Mouse (Mus musculus) CH12.LX (cell line): ENCODE measurements at regions not wholly inside any gene's neighbourhood (a gene's known extent, or its start where the extent isn't known, plus 50 kb on each side); places are given as distances from the start of the nearest gene placed in this dataset.

ENCODE experiments used
- DNase-seq: peaks from one replicate; pipeline ENCODE4 v3.0.0-alpha.2; 2013; ENCODE audit errors: extremely low read depth
- H3K27ac ChIP-seq: 2 replicates; pipeline ENCODE4 v1.5.1; 2012; ENCODE audit warnings: low read depth, mild to moderate bottlenecking, control low read depth, moderate library complexity; ENCODE audit not compliant: insufficient read depth
- H3K27me3 ChIP-seq: replicated peaks from 2 replicates; pipeline ENCODE3; 2012; ENCODE audit warnings: inconsistent platforms
- H3K36me3 ChIP-seq, 2 experiments: replicated peaks in 1 of 2; 2 replicates each; pipeline versions ENCODE3 to v1.6.1; 2012; ENCODE audit warnings: inconsistent platforms in 1 of 2, low read length in 1 of 2, mild to moderate bottlenecking in 1 of 2, mixed read lengths in 1 of 2, moderate library complexity in 1 of 2; ENCODE audit not compliant: control insufficient read depth in 1 of 2, insufficient read depth in 1 of 2
- H3K4me1 ChIP-seq, 2 experiments: 2 replicates each; pipeline ENCODE4 v1.6.1; 2012; ENCODE audit warnings: inconsistent platforms in 1 of 2, moderate library complexity in 1 of 2; ENCODE audit not compliant: insufficient read depth in 2 of 2, control insufficient read depth in 1 of 2
- H3K4me2 ChIP-seq: 2 replicates; pipeline ENCODE4 v1.6.1; 2012; ENCODE audit warnings: low read depth, mild to moderate bottlenecking, control low read depth; ENCODE audit not compliant: poor library complexity, insufficient read depth, severe bottlenecking
- H3K4me3 ChIP-seq, 3 experiments: fragments of 150-350 bp in 1 of 3; sonication (generic) in 1 of 3; replicated peaks in 1 of 3; 2 replicates each; pipeline versions ENCODE3 to v1.5.1; 2011 to 2012; ENCODE audit warnings: low read depth in 2 of 3, low read length in 2 of 3, mild to moderate bottlenecking in 2 of 3, moderate library complexity in 2 of 3, control low read depth in 1 of 3, improper control_type of control experiment in 1 of 3, inconsistent platforms in 1 of 3, mixed read lengths in 1 of 3; ENCODE audit not compliant: poor library complexity in 1 of 3
- H3K79me2 ChIP-seq: replicated peaks from 2 replicates; pipeline ENCODE4 v1.6.1; 2012; ENCODE audit warnings: mild to moderate bottlenecking, moderate library complexity; ENCODE audit not compliant: control insufficient read depth, poor library complexity, insufficient read depth, severe bottlenecking; ENCODE audit errors: extremely low read depth
- H3K9ac ChIP-seq: 2 replicates; pipeline ENCODE4 v1.6.1; 2012; ENCODE audit warnings: low read depth, mild to moderate bottlenecking, control low read depth, moderate library complexity; ENCODE audit not compliant: insufficient read depth
- H3K9me3 ChIP-seq: replicated peaks from 2 replicates; pipeline ENCODE3; 2012; ENCODE audit warnings: low read length, inconsistent platforms, mixed read lengths
- CHD2 ChIP-seq: IDR thresholded peaks from 2 replicates; pipeline ENCODE4 v1.6.1; 2011; ENCODE audit warnings: low read length, improper control_type of control experiment
- ETS1 ChIP-seq: conservative IDR thresholded peaks from 2 replicates; pipeline ENCODE4 v1.6.1; 2012; ENCODE audit warnings: low read depth, mild to moderate bottlenecking, inconsistent platforms, low read length, improper control_type of control experiment, moderate library complexity
- HCFC1 ChIP-seq: IDR thresholded peaks from 2 replicates; pipeline ENCODE4 v1.6.1; 2012; ENCODE audit warnings: low read depth, mild to moderate bottlenecking, inconsistent platforms, low read length, improper control_type of control experiment
- IRF4 ChIP-seq: IDR thresholded peaks from 2 replicates; pipeline ENCODE4 v1.6.1; 2014; ENCODE audit warnings: low read depth, mild to moderate bottlenecking, inconsistent platforms, low read length, improper control_type of control experiment
- JUN ChIP-seq: IDR thresholded peaks from 2 replicates; pipeline ENCODE4 v1.6.1; 2011; ENCODE audit warnings: low read depth, mild to moderate bottlenecking, low read length, improper control_type of control experiment, moderate library complexity; ENCODE audit not compliant: insufficient read depth
- KAT2A ChIP-seq: IDR thresholded peaks from 2 replicates; pipeline ENCODE4 v1.6.1; 2012; ENCODE audit warnings: low read length, improper control_type of control experiment, inconsistent platforms; ENCODE audit not compliant: insufficient replicate concordance
- MAFK ChIP-seq: IDR thresholded peaks from 2 replicates; pipeline ENCODE4 v1.6.1; 2011; ENCODE audit warnings: low read length, improper control_type of control experiment; ENCODE audit not compliant: insufficient replicate concordance
- MEF2A ChIP-seq: IDR thresholded peaks from 2 replicates; pipeline ENCODE4 v1.6.1; 2014; ENCODE audit warnings: low read depth, mild to moderate bottlenecking, inconsistent platforms, low read length, improper control_type of control experiment, borderline replicate concordance
- POLR2AphosphoS2 ChIP-seq: IDR thresholded peaks from 2 replicates; pipeline ENCODE4 v1.6.1; 2011; ENCODE audit warnings: low read depth, low read length, improper control_type of control experiment
- RAD21 ChIP-seq: IDR thresholded peaks from 2 replicates; pipeline ENCODE4 v1.6.1; 2011; ENCODE audit warnings: low read depth, mild to moderate bottlenecking, low read length, improper control_type of control experiment, moderate library complexity
- SMC3 ChIP-seq: IDR thresholded peaks from 2 replicates; pipeline ENCODE4 v1.6.1; 2011; ENCODE audit warnings: low read depth, low read length, improper control_type of control experiment
- TCF12 ChIP-seq: IDR thresholded peaks from 2 replicates; pipeline ENCODE4 v1.6.1; 2014; ENCODE audit warnings: low read depth, mild to moderate bottlenecking, inconsistent platforms, low read length, improper control_type of control experiment
- USF1 ChIP-seq: IDR thresholded peaks from 2 replicates; pipeline ENCODE4 v1.6.1; 2014; ENCODE audit warnings: low read depth, mild to moderate bottlenecking, inconsistent platforms, low read length, improper control_type of control experiment
- USF2 ChIP-seq: conservative IDR thresholded peaks from 2 replicates; pipeline ENCODE4 v1.6.1; 2011; ENCODE audit warnings: low read depth, low read length, improper control_type of control experiment
- ZC3H11A ChIP-seq: IDR thresholded peaks from 2 replicates; pipeline ENCODE4 v1.6.1; 2012; ENCODE audit warnings: low read depth, mild to moderate bottlenecking, inconsistent platforms, low read length, improper control_type of control experiment
- dilution Hi-C: fragments of 300-500 bp; cut with MboI; formaldehyde crosslinking; loops from 2 replicates; pipeline ENCODE4 v1.14.3; 2020; ENCODE audit warnings: low sequenced_read_pairs; ENCODE audit not compliant: extremely low pct_unique_long_range_greater_than_20kb, extremely low pct_ligation_motif_present
- in situ Hi-C: fragments of 300-500 bp; cut with MboI; formaldehyde crosslinking; loops from 3 replicates; pipeline ENCODE4 v1.14.3; 2019; ENCODE audit warnings: low sequenced_read_pairs, low pct_ligation_motif_present, low pct_unique_long_range_greater_than_20kb, mixed read lengths

- TF ChIP-seq ETS1, result no peak
- TF ChIP-seq RAD21, result no peak
- no peak for TF ChIP-seq MEF2A
- TF ChIP-seq TCF12, result no peak
- no peak for TF ChIP-seq MAFK
- no peak for TF ChIP-seq IRF4
- no peak for TF ChIP-seq USF1
- no peak for TF ChIP-seq CHD2
- TF ChIP-seq USF2, result no peak
- TF ChIP-seq KAT2A, result no peak
- no peak for TF ChIP-seq JUN
- TF ChIP-seq, all 38 proteins: peak for 0
- Histone ChIP-seq H3K27me3 (no peaks in the 10 kb centered on the region), H3K79me2 (no peaks in the 10 kb centered on the region), H3K9ac (no peak overlapping the region), H3K9me3 (peaks cover 50% of the 10 kb centered on the region), H3K4me3 (no peak overlapping the region), H3K4me2 (no peak overlapping the region), H3K27ac (no peak overlapping the region), H3K36me3 (no peaks in the 10 kb centered on the region), H3K4me1 (no peaks in the 10 kb centered on the region)
- no peak for DNase-seq
- dilution Hi-C loops, result no loop called here
- in situ Hi-C loops, result no loop called here
These were observed 688.5 kb downstream of the Pdcd6ip start for GRCm38 (mm10) chr9:113019576-113019975.

- dilution Hi-C loops (no loop called here), in situ Hi-C loops (no loop called here)
- Histone ChIP-seq H3K4me3 (no peak overlapping the region), H3K79me2 (no peaks in the 10 kb centered on the region), H3K27me3 (no peaks in the 10 kb centered on the region), H3K9ac (no peak overlapping the region), H3K4me2 (no peak overlapping the region), H3K36me3 (no peaks in the 10 kb centered on the region), H3K27ac (no peak overlapping the region), H3K9me3 (peaks cover 57% of the 10 kb centered on the region), H3K4me1 (no peaks in the 10 kb centered on the region)
- TF ChIP-seq IRF4, result no peak
- no peak for TF ChIP-seq HCFC1
- no peak for TF ChIP-seq POLR2AphosphoS2
- TF ChIP-seq ZC3H11A, result no peak
- TF ChIP-seq SMC3, result no peak
- DNase-seq, result no peak
These were observed 700.0 kb downstream of the Pdcd6ip start for GRCm38 (mm10) chr9:113008106-113008505.
